Mouse (Mus musculus): ENCODE results near the gene Mmp25. TPM values are rescaled to one million over a fixed set of nuclear protein-coding genes. Genes with fewer than 3 reads are reported as not detected.

Mmp25 gene
- total and polyA plus RNA-seq, 3 experiments: not detected

- Histone ChIP-seq H3K4me1 (ENCODE audit: control insufficient read depth in 1 of 2, insufficient read depth in 2 of 2) (peaks cover 12 to 18% of the 10 kb centered on the region in 2 experiments; a peak in 3 of 4 replicates), H3K4me3 (replicated peaks in 1 of 3; ENCODE audit: low read depth in 2 of 3, low read length in 2 of 3, poor library complexity in 1 of 3) (no peak overlapping the region), H3K9me3 (replicated peaks; ENCODE audit: low read length) (no peaks in the 10 kb centered on the region), H3K36me3 (replicated peaks in 1 of 2; ENCODE audit: control insufficient read depth in 1 of 2, insufficient read depth in 1 of 2, low read length in 1 of 2) (no peaks in the 10 kb centered on the region), H3K27me3 (replicated peaks) (peaks cover 82% of the 10 kb centered on the region), H3K4me2 (ENCODE audit: insufficient read depth, low read depth, poor library complexity, severe bottlenecking) (no peak overlapping the region), H3K9ac (ENCODE audit: insufficient read depth, low read depth) (no peak overlapping the region), H3K79me2 (replicated peaks; ENCODE audit: control insufficient read depth, extremely low read depth, insufficient read depth, poor library complexity, severe bottlenecking) (no peaks in the 10 kb centered on the region), H3K27ac (ENCODE audit: insufficient read depth, low read depth) (no peak overlapping the region)
- in situ Hi-C loops (cut with MboI; ENCODE audit: low pct_ligation_motif_present, low pct_unique_long_range_greater_than_20kb, low sequenced_read_pairs) (no loop called here), dilution Hi-C loops (cut with MboI; ENCODE audit: extremely low pct_ligation_motif_present, extremely low pct_unique_long_range_greater_than_20kb, low sequenced_read_pairs) (no loop called here)
- no peak for DNase-seq (ENCODE audit: extremely low read depth)
- no peak for TF ChIP-seq GABPA (IDR thresholded peaks at IDR 0.05; ENCODE audit: insufficient replicate concordance, low read depth, low read length)
- TF ChIP-seq MEF2A (IDR thresholded peaks at IDR 0.05; ENCODE audit: borderline replicate concordance, low read depth, low read length): no peak
- TF ChIP-seq MAZ (IDR thresholded peaks at IDR 0.05; ENCODE audit: low read depth, low read length): no peak
- TF ChIP-seq CHD2 (IDR thresholded peaks at IDR 0.05; ENCODE audit: low read length): no peak
- no peak for TF ChIP-seq NRF1 (IDR thresholded peaks at IDR 0.05; ENCODE audit: low read depth, low read length)
- TF ChIP-seq E2F4 (IDR thresholded peaks at IDR 0.05; ENCODE audit: insufficient replicate concordance, low read depth, low read length): no peak
- TF ChIP-seq USF1 (IDR thresholded peaks at IDR 0.05; ENCODE audit: low read depth, low read length): no peak
- no peak for TF ChIP-seq IRF4 (IDR thresholded peaks at IDR 0.05; ENCODE audit: low read depth, low read length)
- no peak for TF ChIP-seq POLR2AphosphoS2 (IDR thresholded peaks at IDR 0.05; ENCODE audit: low read depth, low read length)
- no peak for TF ChIP-seq JUN (IDR thresholded peaks at IDR 0.05; ENCODE audit: insufficient read depth, low read depth, low read length)
- no peak for TF ChIP-seq ELF1 (IDR thresholded peaks at IDR 0.05; ENCODE audit: low read depth, low read length)
- no peak for TF ChIP-seq MAFK (IDR thresholded peaks at IDR 0.05; ENCODE audit: insufficient replicate concordance, low read length)
- TF ChIP-seq ETS1 (conservative IDR thresholded peaks at IDR 0.05; ENCODE audit: low read depth, low read length): no peak
- TF ChIP-seq POLR2A (IDR thresholded peaks at IDR 0.05; ENCODE audit: low read depth, low read length): no peak
Measured at GRCm38 (mm10) chr17:23682092-23682491, 37.0 kb upstream of the Mmp25 start.

GRCm38 (mm10) chr17:23681086-23681485, 36.0 kb upstream of the Mmp25 start:
- no peak overlapping the region for H3K4me2 ChIP-seq (ENCODE audit: insufficient read depth, low read depth, poor library complexity, severe bottlenecking)
- H3K4me1 ChIP-seq (ENCODE audit: control insufficient read depth in 1 of 2, insufficient read depth in 2 of 2): peaks cover 18 to 28% of the 10 kb centered on the region in 2 experiments
- H3K79me2 ChIP-seq (replicated peaks; ENCODE audit: control insufficient read depth, extremely low read depth, insufficient read depth, poor library complexity, severe bottlenecking): no peaks in the 10 kb centered on the region
- in situ Hi-C loops (cut with MboI; ENCODE audit: low pct_ligation_motif_present, low pct_unique_long_range_greater_than_20kb, low sequenced_read_pairs): no loop called here
- TF ChIP-seq JUND (conservative IDR thresholded peaks at IDR 0.05; ENCODE audit: low read depth, low read length) (no peak), NRF1 (IDR thresholded peaks at IDR 0.05; ENCODE audit: low read depth, low read length) (no peak), USF2 (conservative IDR thresholded peaks at IDR 0.05; ENCODE audit: low read depth, low read length) (no peak), CHD2 (IDR thresholded peaks at IDR 0.05; ENCODE audit: low read length) (no peak), ETS1 (conservative IDR thresholded peaks at IDR 0.05; ENCODE audit: low read depth, low read length) (no peak), POLR2AphosphoS2 (IDR thresholded peaks at IDR 0.05; ENCODE audit: low read depth, low read length) (no peak), JUN (IDR thresholded peaks at IDR 0.05; ENCODE audit: insufficient read depth, low read depth, low read length) (no peak), ELF1 (IDR thresholded peaks at IDR 0.05; ENCODE audit: low read depth, low read length) (no peak), GABPA (IDR thresholded peaks at IDR 0.05; ENCODE audit: insufficient replicate concordance, low read depth, low read length) (no peak)
- no peaks in the 10 kb centered on the region for H3K9me3 ChIP-seq (replicated peaks; ENCODE audit: low read length)
- H3K9ac ChIP-seq (ENCODE audit: insufficient read depth, low read depth): no peak overlapping the region
- H3K4me3 ChIP-seq (replicated peaks in 1 of 3; ENCODE audit: low read depth in 2 of 3, low read length in 2 of 3, poor library complexity in 1 of 3): no peak overlapping the region
- H3K36me3 ChIP-seq (replicated peaks in 1 of 2; ENCODE audit: control insufficient read depth in 1 of 2, insufficient read depth in 1 of 2, low read length in 1 of 2): no peaks in the 10 kb centered on the region
- no peak overlapping the region for H3K27ac ChIP-seq (ENCODE audit: insufficient read depth, low read depth)
- no peak for DNase-seq (ENCODE audit: extremely low read depth)
- H3K27me3 ChIP-seq (replicated peaks): peaks cover 90% of the 10 kb centered on the region
- dilution Hi-C loops (cut with MboI; ENCODE audit: extremely low pct_ligation_motif_present, extremely low pct_unique_long_range_greater_than_20kb, low sequenced_read_pairs): no loop called here
